Mouse (Mus musculus): ENCODE measurements around the gene Ptk6. TPM values are rescaled to one million over a fixed set of nuclear protein-coding genes. Genes with fewer than 3 reads are reported as not detected.

The Ptk6 gene
- total and polyA plus RNA-seq, 3 experiments = not detected

DNA sequence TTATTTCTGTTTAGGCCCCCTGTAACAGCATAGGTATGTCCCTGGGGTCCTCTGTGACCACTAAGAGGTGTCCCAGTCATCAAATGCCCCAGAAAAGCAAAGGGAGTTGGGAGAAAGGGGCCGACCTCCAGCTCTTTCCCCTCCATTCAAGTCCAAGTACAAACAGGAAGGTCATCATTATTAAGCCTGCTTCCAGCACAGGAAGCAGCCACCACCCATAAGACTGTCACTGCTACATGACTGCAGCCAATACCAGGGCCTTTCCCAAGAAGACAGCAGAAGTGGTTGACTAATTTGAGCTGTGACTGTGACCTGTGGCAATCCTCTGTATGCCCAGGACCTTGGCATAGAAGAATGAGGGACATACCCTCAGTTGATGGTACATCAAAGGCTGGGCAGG lies 25.7 kb upstream of the Ptk6 start:
- TF ChIP-seq MYB (IDR thresholded peaks at IDR 0.05; ENCODE audit: low read depth, low read length) = no peak
- no peak for TF ChIP-seq CHD1 (IDR thresholded peaks at IDR 0.05; ENCODE audit: low read depth, low read length)
- TF ChIP-seq UBTF (IDR thresholded peaks at IDR 0.05; ENCODE audit: borderline replicate concordance, insufficient read depth, low read depth, low read length) = no peak
- no peak for TF ChIP-seq NELFE (IDR thresholded peaks at IDR 0.05; ENCODE audit: low read depth, low read length)
- TF ChIP-seq MYC (IDR thresholded peaks at IDR 0.05; ENCODE audit: low read depth, low read length) = no peak
- no peak for TF ChIP-seq BHLHE40 (IDR thresholded peaks at IDR 0.05; ENCODE audit: borderline replicate concordance, low read depth, low read length)
- TF ChIP-seq CTCF (IDR thresholded peaks at IDR 0.05 in 2 of 3, conservative IDR thresholded peaks at IDR 0.05 in 1 of 3; ENCODE audit: control insufficient read depth in 1 of 3, insufficient read depth in 1 of 3, low read depth in 2 of 3, low read length in 3 of 3, poor library complexity in 1 of 3, severe bottlenecking in 1 of 3) = no peak
- TF ChIP-seq POLR2AphosphoS2 (IDR thresholded peaks at IDR 0.05; ENCODE audit: low read length) = no peak
- TF ChIP-seq MAX (IDR thresholded peaks at IDR 0.05; ENCODE audit: low read length) = no peak
- no peak for TF ChIP-seq ELF1 (IDR thresholded peaks at IDR 0.05; ENCODE audit: low read depth, low read length)
- H3K4me1 ChIP-seq (ENCODE audit: control insufficient read depth in 1 of 2, insufficient read depth in 2 of 2, low read length in 2 of 2) = no peaks in the 10 kb centered on the region
- H3K4me3 ChIP-seq (ENCODE audit: control insufficient read depth in 1 of 2, insufficient read depth in 1 of 2, low read depth in 2 of 2, low read length in 2 of 2) = no peak overlapping the region
- no peak overlapping the region for H3K27ac ChIP-seq (ENCODE audit: control insufficient read depth, low read depth, low read length)
- H3K27me3 ChIP-seq (ENCODE audit: control insufficient read depth in 1 of 2, insufficient read depth in 2 of 2, low read length in 2 of 2) = no peaks in the 10 kb centered on the region
- DNase-seq (ENCODE audit: low read depth, low spot score) = no peak
- no peaks in the 10 kb centered on the region for H3K9me3 ChIP-seq (replicated peaks; ENCODE audit: insufficient read depth, low read length)
- no peaks in the 10 kb centered on the region for H3K79me2 ChIP-seq (ENCODE audit: control insufficient read depth, insufficient read depth, low read length, poor library complexity)
- no peak overlapping the region for H3K9ac ChIP-seq (ENCODE audit: control insufficient read depth, low read depth, low read length, poor library complexity, severe bottlenecking)
- no peaks in the 10 kb centered on the region; a peak in 1 of 4 replicates for H3K36me3 ChIP-seq (ENCODE audit: control insufficient read depth in 1 of 2, insufficient read depth in 2 of 2, low read length in 2 of 2)

DNA sequence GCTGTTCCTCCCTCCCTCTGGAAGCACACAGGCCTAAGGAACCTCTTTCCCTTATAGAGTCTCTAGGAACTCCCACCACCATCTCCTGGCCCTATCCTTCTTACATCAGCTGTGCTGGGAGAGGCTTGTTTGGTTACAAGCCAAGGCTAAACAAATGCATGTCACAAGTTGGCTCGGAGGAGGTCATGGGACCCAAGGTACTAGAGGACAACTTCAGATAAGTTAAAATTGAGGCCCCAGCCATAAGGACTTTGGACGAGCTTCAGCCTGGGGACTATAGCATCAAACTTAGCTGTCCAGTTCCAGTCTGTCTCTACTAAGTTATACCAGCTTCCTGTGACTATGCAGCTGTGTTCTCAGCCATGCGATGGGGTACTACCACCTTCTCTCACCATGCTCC lies 24.5 kb upstream of the Ptk6 start:
- Histone ChIP-seq H3K36me3 (ENCODE audit: control insufficient read depth in 1 of 2, insufficient read depth in 2 of 2, low read length in 2 of 2) (no peaks in the 10 kb centered on the region), H3K9me3 (replicated peaks; ENCODE audit: insufficient read depth, low read length) (no peaks in the 10 kb centered on the region), H3K27ac (ENCODE audit: control insufficient read depth, low read depth, low read length) (no peak overlapping the region), H3K79me2 (ENCODE audit: control insufficient read depth, insufficient read depth, low read length, poor library complexity) (no peaks in the 10 kb centered on the region), H3K27me3 (ENCODE audit: control insufficient read depth in 1 of 2, insufficient read depth in 2 of 2, low read length in 2 of 2) (no peaks in the 10 kb centered on the region), H3K4me1 (ENCODE audit: control insufficient read depth in 1 of 2, insufficient read depth in 2 of 2, low read length in 2 of 2) (no peaks in the 10 kb centered on the region), H3K9ac (ENCODE audit: control insufficient read depth, low read depth, low read length, poor library complexity, severe bottlenecking) (no peak overlapping the region), H3K4me3 (ENCODE audit: control insufficient read depth in 1 of 2, insufficient read depth in 1 of 2, low read depth in 2 of 2, low read length in 2 of 2) (no peak overlapping the region)
- DNase-seq (ENCODE audit: low read depth, low spot score) = no peak
- no peak for TF ChIP-seq USF2 (IDR thresholded peaks at IDR 0.05; ENCODE audit: borderline replicate concordance in 1 of 2, insufficient read depth in 1 of 2, low read depth in 1 of 2, low read length in 2 of 2)
- no peak for TF ChIP-seq POLR2A (IDR thresholded peaks at IDR 0.05; ENCODE audit: control insufficient read depth in 1 of 2, insufficient read depth in 1 of 2, low read depth in 1 of 2, low read length in 2 of 2, poor library complexity in 1 of 2)
- no peak for TF ChIP-seq MAX (IDR thresholded peaks at IDR 0.05; ENCODE audit: low read length)
- TF ChIP-seq JUND (IDR thresholded peaks at IDR 0.05; ENCODE audit: low read depth, low read length) = no peak
- TF ChIP-seq GABPA (IDR thresholded peaks at IDR 0.05; ENCODE audit: low read depth, low read length) = no peak
- no peak for TF ChIP-seq CTCF (IDR thresholded peaks at IDR 0.05 in 2 of 3, conservative IDR thresholded peaks at IDR 0.05 in 1 of 3; ENCODE audit: control insufficient read depth in 1 of 3, insufficient read depth in 1 of 3, low read depth in 2 of 3, low read length in 3 of 3, poor library complexity in 1 of 3, severe bottlenecking in 1 of 3)
- TF ChIP-seq CHD2 (IDR thresholded peaks at IDR 0.05; ENCODE audit: low read length) = no peak
- TF ChIP-seq TBP (IDR thresholded peaks at IDR 0.05; ENCODE audit: low read depth, low read length) = no peak
- no peak for TF ChIP-seq KAT2A (conservative IDR thresholded peaks at IDR 0.05; ENCODE audit: low read depth, low read length)
- TF ChIP-seq TAL1 (IDR thresholded peaks at IDR 0.05; ENCODE audit: low read length) = no peak
- TF ChIP-seq EP300 (IDR thresholded peaks at IDR 0.05; ENCODE audit: low read depth in 1 of 2, low read length in 2 of 2) = no peak
- no peak for TF ChIP-seq MXI1 (IDR thresholded peaks at IDR 0.05; ENCODE audit: low read depth, low read length)
- no peak for TF ChIP-seq ZC3H11A (IDR thresholded peaks at IDR 0.05; ENCODE audit: low read depth, low read length)
- no peak for TF ChIP-seq RAD21 (IDR thresholded peaks at IDR 0.05; ENCODE audit: low read depth, low read length)
- no peak for TF ChIP-seq MAZ (IDR thresholded peaks at IDR 0.05; ENCODE audit: low read depth, low read length)
- TF ChIP-seq ZMIZ1 (IDR thresholded peaks at IDR 0.05; ENCODE audit: low read depth, low read length) = no peak
- TF ChIP-seq UBTF (IDR thresholded peaks at IDR 0.05; ENCODE audit: borderline replicate concordance, insufficient read depth, low read depth, low read length) = no peak
